Mouse (Mus musculus) urinary bladder, adult 18-20 months (tissue): ENCODE data around the gene G6pd2.

Experiments
- DNase-seq, 2 experiments: peaks; one replicate each; pipeline ENCODE4 v3.0.0; 2022; ENCODE audit warnings: low spot score in 2 of 2, mixed read lengths in 2 of 2

G6pd2 gene

DNA sequence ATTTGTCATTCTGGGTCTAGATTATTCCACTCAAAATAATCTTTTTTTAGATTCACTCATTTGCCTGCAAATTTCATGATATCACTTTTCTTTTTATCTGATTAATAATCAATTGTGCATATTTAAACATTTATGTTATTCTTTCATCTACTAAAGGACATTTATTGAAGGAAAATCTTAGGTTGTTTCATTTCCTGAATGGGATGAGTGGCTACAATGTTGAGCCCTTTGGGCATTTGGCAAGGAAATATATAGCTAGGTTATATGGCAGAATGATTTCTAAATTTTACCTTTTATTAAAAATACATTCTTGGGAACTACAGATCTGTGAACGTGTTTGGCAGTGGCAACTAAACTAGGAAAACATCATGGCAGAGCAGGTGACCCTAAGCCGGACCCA lies at the start of gene G6pd2:
G6pd2 (plus strand) TSS at position 301 of the 400 bp plus-strand sequence.
- DNase-seq: no peak

DNA sequence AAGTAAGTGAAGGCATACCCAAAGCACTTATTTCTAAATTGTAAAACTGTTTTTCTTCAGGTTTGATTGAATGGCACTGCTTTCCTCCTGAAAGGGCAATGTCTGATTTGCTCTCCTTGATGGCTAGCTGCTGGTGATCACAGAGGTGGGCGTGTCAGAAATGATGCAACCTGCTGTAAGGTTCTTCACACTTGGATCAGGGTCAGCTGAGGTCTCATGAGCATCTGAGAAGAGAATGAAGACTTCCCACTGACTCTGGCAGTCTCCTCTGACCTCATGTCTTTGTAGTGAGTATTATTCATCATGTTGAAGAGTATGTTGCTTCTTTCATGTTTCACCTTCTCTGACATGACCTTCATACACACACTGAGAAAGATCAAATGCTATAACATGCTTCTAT lies 44.4 kb upstream of the G6pd2 start:
- no peak for DNase-seq

DNA sequence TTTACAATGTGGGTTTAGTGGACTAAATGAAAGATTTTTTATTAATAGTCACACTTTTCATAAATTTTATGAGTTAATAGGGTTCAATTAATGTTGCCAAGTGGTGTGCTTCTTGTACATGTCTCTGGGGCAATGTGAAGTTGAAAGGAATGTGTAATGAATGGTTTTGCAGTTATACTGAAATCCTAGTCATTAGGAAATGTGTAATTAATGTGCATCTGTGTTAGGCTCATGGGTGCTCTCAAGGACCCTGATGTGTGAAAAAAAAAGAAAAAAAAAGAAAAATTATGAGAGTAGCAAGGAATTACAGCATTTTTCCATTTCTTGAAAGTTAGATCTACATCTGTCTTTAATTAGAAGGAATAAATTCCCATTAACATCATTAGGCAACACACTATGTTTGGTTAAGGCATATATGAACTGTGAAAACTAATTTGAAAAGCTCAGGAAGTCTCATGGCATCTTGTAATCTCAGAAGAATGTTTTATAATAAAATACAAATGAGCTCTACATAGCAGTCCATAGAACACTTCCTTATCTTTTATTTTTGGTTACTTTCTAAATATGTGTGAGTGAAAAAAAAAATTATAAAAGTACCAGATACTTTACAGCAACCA lies 24.4 kb downstream of the G6pd2 start:
- no peak for DNase-seq

DNA sequence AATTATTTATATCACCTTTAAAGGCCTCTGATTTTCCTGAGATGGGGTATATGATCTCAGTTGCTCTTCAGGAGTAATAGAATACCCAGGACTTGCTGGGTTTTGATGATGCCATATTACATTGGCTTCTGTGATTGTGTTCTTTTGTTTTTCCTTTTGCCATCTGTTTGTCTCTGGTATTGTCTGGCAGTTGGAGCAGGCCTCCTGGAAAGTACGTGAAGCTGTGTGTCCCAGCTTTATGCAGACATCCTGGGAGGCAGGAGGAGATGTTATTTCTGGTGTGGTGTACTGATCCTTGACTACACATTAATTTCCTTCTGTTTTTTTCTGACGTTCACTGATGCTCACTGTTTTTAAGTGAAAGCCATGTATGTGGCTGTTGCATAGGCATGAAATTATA lies 35.3 kb downstream of the G6pd2 start:
- no peak for DNase-seq
